Mouse (Mus musculus): Measurements from ENCODE around the gene 4632433K11Rik.
"Not testable (repeated sequence)": the region's sequence is repeated elsewhere in the genome, so short reads cannot be mapped to it uniquely, and the experiment has no call there.

The 4632433K11Rik gene

DNA sequence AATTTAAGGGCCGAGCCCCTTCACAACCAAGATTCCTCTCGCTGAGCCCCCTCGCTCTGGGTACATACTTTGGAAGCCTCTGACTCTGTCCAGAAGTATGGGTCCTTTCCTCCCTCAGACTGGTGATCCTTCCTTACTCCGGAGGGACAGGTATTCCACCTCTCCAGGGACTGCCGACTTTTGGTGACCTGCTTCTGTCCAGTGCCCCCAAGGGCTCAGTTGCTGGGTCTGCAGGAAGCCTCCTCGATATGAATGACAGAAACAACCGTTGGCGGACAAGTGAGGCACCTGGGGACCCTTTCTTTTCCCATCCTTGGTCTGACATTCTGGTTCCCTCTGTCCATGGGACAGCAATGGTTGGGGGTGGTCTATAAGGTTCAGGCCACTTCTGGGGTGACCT is 23.5 kb downstream of the 4632433K11Rik start:
- DNase-seq, result no peak

DNA sequence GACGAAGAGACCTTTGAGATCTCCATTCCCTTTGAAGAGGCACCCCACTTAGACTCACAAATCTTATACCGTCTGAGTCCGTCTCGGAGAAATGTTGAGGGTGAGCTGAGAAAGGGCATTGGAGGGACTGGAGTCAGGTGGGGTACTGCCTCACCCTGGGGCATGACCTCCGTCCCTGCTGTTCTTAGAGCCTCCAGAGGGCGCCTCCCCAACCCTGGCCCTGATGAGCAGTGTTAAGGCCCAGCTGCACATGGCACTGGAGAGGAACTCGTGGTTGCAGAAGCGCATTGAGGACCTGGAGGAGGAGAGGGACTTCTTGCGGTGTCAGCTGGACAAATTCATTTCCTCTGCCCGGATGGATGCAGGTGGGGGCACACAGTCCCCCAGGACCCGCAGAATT is 23.9 kb downstream of the 4632433K11Rik start:
- no peak for DNase-seq

DNA sequence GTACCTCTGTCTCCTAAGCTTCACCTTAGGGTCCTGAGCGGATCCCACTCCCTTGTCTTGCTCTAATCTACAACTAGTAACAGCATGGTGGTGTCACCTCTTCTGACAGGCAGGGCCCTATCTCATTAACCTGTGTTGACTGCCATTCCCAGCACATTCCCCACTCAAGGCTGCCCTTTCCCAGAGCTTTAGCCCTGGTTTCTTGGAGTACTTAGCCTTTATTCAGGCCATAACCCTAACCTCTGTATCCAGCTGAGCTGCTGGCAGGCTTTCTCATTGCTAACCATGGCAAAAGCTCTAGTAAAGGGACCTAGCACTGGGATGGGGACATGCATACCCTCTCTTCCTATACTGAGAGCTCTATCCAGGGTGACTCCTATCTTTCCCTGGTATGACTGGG is 24.7 kb downstream of the 4632433K11Rik start:
- no peak for DNase-seq

DNA sequence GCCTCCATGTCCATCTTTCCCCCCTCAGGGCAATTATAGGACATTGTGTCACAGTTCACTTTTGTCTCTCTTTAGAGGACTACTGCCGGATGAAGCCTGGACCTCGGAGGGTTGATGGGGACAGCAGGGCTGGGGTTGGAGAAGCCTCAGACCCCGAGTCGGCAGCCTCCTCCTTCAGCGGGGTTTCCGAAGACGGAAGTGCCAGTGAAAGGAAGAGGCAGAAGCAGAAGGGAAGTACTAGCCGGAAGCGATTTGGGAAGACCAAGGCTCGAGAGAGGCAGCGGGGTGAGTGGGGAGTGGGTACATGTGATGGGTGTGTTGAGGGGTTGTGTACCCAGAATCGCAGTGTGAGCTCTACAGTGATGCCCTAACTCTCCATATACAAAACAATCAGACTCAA is 25.5 kb downstream of the 4632433K11Rik start:
- DNase-seq, result peak; percentile 73

DNA sequence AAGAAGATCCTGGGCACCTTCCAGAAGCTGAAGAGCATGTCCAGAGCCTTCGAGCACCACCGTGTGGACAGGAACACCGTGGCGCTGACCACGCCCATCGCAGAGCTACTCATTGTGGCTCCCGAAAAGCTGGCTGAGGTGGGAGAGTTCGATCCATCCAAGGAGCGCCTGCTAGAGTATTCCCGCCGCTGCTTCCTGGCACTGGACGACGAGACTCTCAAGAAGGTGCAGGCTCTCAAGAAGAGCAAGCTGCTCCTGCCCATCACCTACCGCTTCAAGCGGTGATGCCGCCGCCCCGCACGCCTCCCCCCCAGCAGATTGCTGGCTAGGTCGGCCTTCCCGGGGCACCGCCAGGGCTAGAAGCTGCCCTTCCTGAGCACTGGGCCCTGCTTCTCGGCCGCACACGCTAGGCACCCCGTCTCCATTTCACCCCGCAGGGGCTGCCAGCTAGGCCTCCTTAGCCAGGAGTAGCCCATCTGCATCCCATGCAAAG is 26.4 kb downstream of the 4632433K11Rik start:
- peak; percentile 94 for DNase-seq

DNA sequence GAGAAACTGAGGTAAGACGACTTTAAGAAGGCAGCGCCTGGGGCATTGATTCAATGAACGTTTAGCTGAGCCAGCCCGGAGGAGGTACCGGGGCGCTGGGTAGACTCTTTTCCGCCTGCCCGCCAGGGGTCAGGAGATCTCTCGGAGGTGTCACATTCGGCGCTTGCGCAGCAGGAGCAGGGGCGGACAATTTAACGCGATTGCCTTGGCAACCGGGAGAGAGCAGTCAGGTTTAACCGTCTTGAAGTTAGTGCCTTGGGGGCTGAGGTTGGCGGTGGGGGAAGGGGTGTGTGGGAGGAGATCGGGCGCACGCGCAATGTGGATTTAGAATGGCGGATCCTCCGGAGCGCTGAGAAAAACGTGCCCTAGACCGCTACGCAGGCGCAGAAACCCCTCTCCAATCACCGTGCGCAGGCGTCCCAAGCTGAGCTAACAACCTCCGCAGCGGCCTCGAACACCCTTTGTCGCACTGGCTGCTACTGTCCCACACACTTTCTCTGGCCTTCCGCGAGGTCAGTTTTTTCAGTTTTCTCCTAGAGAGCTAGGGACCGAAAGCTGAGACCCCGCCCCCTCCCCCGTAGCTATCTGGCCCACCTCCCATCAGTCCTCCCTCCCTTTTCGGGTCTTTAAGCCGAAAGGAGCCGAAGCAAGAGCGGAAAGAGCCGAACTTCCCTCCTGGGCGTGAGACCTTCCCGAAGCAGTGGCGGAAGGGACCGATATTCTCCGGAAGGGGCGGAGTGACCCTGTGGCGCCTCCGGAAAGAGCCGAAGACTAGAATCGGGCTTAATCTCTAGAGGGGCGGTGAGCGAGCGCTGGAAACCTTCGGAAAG is 27.2 kb downstream of the 4632433K11Rik start:
- DNase-seq, result peak; percentile 98

DNA sequence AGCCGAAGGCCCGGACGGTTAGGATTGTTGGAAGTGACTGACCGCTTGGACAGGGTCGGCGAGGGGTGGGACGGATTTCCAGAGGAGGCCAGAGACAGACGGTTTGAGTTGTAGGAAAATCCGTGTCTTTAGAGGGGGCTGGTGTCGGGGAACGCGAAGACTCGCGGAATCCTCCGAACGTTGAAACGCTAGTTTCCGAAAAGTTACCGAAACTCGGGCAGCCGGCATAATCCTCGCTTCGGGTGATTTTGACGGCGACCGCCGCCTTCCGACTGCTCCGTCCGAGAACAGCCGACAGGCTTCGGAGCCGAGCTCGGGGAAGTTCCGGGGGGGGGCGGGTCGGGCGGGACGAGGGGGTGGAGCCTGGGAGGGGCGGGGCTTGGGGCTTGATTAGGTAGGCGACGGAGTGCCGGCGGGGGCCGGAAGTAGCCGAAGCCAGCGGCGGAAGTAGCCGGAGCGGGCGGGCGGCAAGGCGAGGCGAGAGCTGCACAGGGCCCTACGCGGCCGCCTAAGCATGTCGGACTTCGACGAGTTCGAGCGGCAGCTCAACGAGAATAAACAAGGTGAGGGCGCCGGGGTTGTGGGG is 27.9 kb downstream of the 4632433K11Rik start, which contains the start of gene U2af2:
Gene U2af2, plus strand, starts transcription at position 370 of the 586 bp plus-strand sequence.
- peak; percentile 96 for DNase-seq

DNA sequence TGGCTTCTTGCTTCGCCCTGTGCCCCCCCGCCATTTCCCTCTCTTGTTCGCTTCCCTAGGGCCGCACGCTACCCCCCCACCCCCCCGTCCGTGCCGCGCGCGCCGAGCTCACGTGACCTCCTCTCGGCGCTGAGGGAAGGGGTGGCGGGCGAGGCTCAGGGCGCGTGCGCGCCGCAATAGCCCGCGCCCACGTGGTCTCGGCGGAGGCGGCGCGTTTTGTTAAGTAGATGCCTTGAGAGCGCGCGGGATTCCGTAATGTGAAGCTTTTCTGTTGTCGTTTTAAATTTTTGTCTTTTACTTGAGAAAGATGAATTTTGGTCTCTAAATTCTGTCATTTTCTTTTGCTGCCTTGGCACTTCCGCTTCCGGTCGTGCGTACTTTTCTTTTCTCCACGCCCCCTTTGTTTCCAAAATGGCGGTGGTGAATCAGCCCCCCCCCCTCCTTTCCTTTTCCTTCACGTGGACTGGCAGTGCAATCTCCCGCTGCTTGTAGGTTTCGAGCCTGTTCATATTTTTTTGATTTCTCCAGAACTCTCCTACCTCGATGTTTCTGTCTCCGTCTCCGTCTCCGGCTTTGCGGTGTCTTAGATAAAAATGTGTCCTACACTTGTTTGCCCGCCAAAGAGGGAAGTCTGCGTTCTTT is 28.6 kb downstream of the 4632433K11Rik start:
- DNase-seq, result no peak

DNA sequence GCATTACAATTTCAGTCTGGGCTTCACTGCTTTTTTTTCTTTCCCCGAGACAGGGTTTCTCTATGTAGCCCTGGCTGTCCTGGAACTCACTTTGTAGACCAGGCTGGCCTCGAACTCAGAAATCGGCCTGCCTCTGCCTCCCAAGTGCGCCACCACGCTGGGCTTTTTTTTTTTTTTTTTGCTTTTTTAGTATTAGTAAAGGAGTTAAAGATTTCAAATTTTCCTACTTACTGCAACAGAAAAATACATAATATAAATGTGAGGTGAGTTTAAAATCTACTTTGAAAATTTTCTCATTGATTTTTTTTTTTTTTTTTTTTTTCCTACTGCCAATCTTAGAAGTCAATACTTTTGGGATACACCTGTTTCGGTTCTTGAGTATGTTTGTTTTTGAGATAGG is 31.0 kb downstream of the 4632433K11Rik start:
- no peak for DNase-seq

DNA sequence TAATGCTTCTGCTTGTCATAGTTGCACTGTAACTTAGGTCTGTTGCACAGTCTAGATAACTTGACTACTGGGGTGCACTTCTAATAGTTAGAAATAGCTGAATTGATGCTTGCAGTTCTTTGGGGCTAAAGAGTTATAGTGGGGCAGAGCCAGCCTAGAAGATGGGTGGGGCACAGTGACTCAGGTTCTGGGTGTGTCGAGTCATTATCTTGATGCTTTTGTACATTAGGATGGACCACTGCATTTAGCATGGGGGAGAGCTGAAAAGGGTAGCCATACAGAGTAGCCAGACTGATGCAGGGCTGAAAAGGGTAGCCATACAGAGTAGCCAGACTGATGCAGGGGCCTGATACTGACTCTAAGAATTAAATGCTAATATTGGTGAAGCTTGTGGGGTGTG is 39.7 kb downstream of the 4632433K11Rik start:
- DNase-seq, result no peak

DNA sequence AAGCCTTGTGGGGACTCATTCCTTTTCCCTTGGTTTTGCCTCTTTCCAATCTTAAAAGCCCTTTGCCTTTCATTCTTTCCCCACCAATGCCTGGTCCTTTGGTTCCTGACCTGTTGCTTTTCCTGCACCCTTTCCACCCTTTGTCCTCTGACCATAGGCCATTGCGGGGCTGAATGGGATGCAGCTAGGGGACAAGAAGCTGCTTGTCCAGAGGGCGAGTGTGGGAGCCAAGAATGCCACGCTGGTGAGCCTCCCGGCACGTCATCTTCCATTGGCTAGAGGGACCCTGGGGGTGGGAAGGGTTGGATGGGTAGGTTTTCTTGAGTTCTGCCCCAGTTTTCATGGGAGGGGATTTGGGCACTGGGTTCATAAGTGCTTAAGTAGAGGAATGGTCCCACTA is 41.1 kb downstream of the 4632433K11Rik start:
- DNase-seq, result no peak

DNA sequence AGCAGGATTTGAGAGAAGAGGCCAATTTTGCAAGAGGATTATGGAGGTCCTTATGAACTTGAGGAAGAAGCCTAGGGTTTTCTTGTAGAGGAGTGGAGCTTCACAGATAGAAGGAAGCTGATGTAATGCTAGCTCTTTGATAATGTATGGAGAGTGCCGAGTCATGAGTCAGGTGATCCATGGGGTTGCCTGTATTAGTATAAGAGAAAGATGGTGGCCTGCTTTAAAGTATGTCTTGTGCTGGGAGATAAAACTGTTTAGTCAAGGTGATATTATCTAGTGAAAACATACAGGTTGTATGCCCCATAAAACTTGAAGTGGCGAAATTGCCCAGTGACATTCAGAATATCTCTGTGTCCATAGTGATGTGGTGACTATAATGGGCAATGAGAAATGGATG is 43.0 kb downstream of the 4632433K11Rik start:
- no peak for DNase-seq

DNA sequence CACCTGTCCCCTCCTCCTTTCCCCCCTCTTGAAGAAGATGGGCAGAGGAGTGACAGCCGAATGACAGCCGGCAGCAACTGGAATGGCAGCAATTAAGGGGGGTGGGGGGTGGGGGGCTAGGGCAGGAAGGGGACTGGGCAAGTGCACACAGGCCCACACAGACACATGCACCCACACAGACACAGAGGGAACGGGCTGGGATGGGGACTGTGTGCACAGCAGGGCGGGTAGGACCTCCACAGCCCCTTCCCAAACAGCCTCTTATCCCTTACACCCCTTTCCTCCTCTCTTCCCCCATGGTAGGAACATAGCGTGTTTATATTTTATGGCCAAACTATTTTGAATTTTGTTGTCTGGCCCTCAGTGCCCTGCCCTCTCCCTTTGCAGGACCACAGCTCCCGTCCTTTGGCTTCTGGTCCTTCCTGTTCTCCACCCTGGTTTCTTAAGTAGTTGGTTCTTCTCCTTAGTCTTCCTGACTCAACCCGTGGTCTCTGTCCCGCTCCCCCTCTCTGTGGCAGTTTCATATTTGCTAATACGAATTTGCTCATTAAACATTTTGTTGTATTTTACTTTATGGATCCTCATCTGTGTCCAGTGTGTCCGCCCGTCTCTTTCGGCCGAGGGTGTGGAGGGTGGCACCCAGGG is 45.6 kb downstream of the 4632433K11Rik start:
- DNase-seq, result not testable (repeated sequence)

DNA sequence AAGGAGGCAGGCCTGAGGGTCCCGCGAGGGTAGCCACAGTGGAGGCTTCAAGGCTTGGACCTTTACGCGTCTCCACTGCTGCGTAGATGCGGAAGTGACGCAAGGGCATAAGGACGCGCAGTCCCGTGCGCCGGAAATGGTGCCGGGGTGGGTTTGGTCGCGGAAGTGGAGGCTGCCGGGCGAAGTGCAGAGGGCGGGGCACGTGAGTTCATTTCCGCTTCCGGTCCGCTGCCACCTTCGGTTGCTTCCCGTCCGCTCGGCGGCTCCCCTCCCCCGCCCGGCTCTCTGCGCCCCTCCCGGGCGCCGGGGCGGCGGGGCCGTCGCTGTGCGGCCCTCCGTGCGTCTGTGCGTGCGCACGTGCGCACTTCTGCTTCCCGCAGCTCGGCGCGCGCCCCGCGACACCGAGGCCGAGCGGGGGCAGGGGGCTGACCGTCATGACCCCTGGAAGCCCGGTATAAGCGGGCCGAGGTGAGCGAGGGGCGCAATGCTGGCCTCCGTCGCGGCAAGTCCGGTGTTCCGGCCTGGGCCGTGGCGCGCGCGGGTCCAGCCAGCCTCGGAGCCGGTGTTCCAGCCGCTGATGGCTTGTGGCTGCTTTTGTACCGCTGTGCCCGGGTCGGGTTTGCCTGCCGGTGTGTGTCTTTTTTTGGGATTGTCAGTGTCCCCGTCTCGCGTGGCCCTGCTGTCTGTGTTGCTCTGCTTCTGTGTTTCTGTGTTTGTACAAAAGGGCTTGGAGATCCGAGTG is 46.3 kb downstream of the 4632433K11Rik start, which contains the start of gene Epn1:
Gene Epn1, plus strand, starts transcription at position 226 of the 742 bp plus-strand sequence.
- DNase-seq, result peak; percentile 97

DNA sequence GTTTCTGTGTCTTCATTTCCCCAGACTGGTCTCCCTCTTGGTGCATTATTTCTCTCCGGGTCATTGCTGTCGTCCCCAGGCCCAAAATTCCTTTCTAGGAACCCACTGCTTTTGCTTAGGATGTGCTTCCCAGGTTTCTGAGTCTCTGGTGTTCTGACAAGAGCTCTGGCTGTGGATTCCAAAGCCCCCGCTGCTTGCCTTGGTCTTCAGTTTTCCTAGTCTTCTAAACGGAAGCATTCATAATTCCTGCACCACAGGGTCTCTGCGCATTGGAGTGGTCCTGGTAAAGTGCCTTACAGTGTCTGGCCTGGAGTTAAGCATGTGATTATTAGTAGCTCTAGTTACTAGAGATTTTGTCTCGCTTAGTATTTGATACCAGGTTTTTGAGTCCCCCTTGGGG is 46.9 kb downstream of the 4632433K11Rik start:
- DNase-seq, result peak; percentile 47

DNA sequence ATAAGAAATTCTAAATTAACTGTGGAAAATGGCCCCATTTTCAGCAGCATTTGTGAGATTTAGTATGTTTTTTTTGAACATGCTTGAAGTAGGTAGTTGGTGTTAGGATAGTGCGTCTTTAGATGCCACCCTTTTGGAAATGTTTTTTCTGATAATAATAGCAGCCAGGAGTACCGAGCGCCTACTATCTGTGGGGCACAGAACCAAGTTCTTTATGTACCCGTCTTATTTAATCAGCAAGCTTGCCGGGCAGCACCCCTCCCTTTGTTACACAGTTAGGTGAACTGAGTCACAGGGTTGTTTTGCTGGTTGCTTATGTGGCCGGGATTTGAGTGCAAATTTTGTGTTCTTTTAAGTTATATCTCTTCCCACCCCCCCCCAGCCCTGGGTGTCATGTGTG is 47.3 kb downstream of the 4632433K11Rik start:
- peak; percentile 31 for DNase-seq

DNA sequence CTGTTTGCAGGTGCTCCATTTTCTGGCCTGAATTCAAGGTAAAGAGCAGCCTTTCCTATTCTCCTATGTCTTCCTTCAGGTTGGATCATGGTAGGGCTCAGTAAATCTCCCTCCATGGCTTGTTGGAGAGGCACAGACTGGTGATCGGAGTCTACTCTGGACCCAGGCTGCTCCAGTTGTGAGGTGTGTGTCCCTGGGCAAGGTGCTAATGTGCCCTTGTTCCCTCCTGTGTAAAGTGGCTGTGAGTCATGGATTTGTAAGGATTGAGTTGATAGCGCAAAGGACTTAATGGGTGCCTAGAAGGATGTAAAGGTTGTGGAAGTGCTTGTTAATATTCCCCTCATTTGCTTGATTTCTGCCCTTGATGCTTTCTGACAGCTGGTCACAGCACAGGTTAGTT is 48.0 kb downstream of the 4632433K11Rik start:
- DNase-seq, result peak; percentile 15

DNA sequence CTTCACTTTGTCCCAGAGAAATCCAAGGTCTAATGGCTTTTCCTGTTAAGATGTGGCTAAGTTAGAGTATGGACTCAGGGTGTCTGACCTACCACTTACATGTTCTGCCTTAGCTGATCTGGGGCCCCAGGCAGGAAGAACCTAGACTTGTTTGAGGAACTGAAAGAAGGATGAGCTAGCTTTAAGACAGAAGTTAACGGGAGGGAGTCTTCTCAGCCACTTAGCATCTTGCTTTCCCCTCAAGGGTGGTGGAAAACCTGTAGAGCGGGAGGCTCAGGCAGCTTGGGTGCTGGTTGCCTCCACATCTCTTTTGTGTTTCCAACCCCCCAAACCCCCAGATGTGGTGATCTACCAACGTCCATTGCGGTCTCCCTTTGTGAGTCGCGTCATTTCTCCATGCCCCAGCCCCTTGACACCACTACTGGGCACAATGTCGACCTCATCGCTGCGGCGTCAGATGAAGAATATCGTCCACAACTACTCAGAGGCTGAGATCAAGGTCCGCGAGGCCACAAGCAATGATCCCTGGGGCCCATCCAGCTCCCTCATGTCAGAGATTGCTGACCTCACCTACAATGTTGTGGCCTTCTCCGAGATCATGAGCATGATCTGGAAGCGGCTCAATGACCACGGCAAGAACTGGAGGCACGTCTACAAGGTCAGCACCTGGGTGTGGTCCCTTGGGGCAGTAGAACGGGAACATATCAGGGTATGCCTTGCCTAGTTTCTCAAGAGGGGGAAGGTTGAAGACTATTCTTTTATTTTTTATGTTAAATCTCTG is 49.6 kb downstream of the 4632433K11Rik start:
- peak; percentile 24 for DNase-seq
